Mouse (Mus musculus) heart, postnatal 0 days (tissue): ENCODE data around the gene Il3. TPM values are rescaled to one million over a fixed set of nuclear protein-coding genes. Genes with fewer than 3 reads are reported as not detected.

Experiments
- ATAC-seq: fragments of 200-750 bp; cut with Nextera tagmentation; 2 replicates; pipeline ENCODE4 v1.8.0; 2017; ENCODE audit warnings: low read depth, moderate number of reproducible peaks, moderate library complexity; ENCODE audit not compliant: insufficient read depth
- DNase-seq: peaks from one replicate; pipeline ENCODE4 v3.0.0-alpha.2; 2016; ENCODE audit warnings: low spot score
- H3K27ac ChIP-seq: fragments of 300-500 bp; sonication (generic); 2 replicates; pipeline ENCODE4 v1.5.1; 2014; ENCODE audit warnings: low read depth, mild to moderate bottlenecking
- H3K27me3 ChIP-seq: fragments of 300-500 bp; sonication (generic); 2 replicates; pipeline ENCODE4 v1.6.1; 2014; ENCODE audit warnings: low read length, mixed read lengths; ENCODE audit not compliant: control insufficient read depth, insufficient read depth
- H3K36me3 ChIP-seq: fragments of 300-500 bp; sonication (generic); replicated peaks from 2 replicates; pipeline ENCODE4 v1.6.1; 2014; ENCODE audit warnings: low read length, mixed read lengths; ENCODE audit not compliant: control insufficient read depth, insufficient read depth
- H3K4me1 ChIP-seq: fragments of 300-500 bp; sonication (generic); 2 replicates; pipeline ENCODE4 v1.6.1; 2014; ENCODE audit warnings: antibody characterized with exemption; ENCODE audit not compliant: control insufficient read depth, insufficient read depth
- H3K4me2 ChIP-seq: fragments of 300-500 bp; sonication (generic); 2 replicates; pipeline ENCODE4 v1.6.1; 2014; ENCODE audit warnings: low read depth, mild to moderate bottlenecking, low read length, moderate library complexity
- H3K4me3 ChIP-seq: fragments of 300-500 bp; sonication (generic); 2 replicates; pipeline ENCODE4 v1.5.1; 2014; ENCODE audit warnings: low read depth, low read length
- H3K9ac ChIP-seq: fragments of 300-500 bp; sonication (generic); replicated peaks from 2 replicates; pipeline ENCODE4 v1.6.1; 2014; ENCODE audit warnings: low read depth, low read length, mixed read lengths
- H3K9me3 ChIP-seq: fragments of 300-500 bp; sonication (generic); replicated peaks from 2 replicates; pipeline ENCODE4 v1.6.1; 2016; ENCODE audit warnings: low read length; ENCODE audit not compliant: control insufficient read depth
- CTCF ChIP-seq: IDR thresholded peaks from 2 replicates; pipeline ENCODE4 v1.5.1; 2016; ENCODE audit warnings: antibody characterized with exemption, control low read depth, low read depth
- EP300 ChIP-seq: IDR thresholded peaks from 2 replicates; pipeline ENCODE4 v1.6.1; 2016; ENCODE audit warnings: antibody characterized with exemption, low read depth
- WGBS: fragments of 180-500 bp; shearing (Covaris S2); extraction: QIAGEN DNeasy Blood & Tissue Kit; methylation state at CpG from one replicate; pipeline ENCODE4 v1.1.7; 2014; 5-methylcytosine and 5-hydroxymethylcytosine counted together
- polyA plus RNA-seq: library from polyadenylated mRNA; unstranded; fragments of >200 nt; fragmentation: Nextera tagmentation; extraction: Ambion mirVana; gene quantifications from 2 replicates; pipeline ENCODE4 v1.2.1, GENCODE M21; 2015
- total RNA-seq: library from RNA; depleted of rRNA; stranded (reverse); fragments of >200 nt; gene quantifications from 2 replicates; pipeline ENCODE4 v1.2.3, GENCODE M21; 2014; ENCODE audit warnings: low replicate concordance; rRNA removed

The Il3 gene
- total RNA-seq (not detected in 2 replicates), polyA plus RNA-seq (not detected in 2 replicates)

DNA sequence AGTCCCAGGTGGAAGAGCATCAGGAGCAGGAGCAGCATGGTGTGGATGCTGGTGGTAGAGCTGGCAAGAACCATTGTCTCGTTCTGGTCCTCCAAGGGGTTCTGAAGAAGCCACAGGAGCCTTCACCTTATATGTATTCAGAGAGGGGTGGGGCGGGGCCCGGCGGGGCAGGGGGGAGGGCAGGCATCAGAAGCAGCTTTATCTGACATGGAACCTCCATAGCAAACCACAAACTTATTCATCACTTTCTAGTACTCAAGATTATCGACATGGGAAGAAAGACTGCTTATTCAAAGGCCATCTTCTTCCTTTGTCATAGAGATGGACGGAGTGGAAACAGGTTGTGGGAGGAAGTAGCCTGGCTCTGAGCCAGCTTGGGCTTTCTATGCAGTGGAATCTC lies at the start of gene Il3:
TSS of gene Il3 (minus strand) at position 101 of the 400 bp plus-strand sequence.
- Histone ChIP-seq H3K27me3 (no peaks in the 10 kb centered on the region), H3K4me3 (no peak within 1 kb of the TSS), H3K27ac (no peak within 1 kb of the TSS), H3K4me1 (no peaks in the 10 kb centered on the region), H3K4me2 (no peak within 1 kb of the TSS), H3K36me3 (no peaks in the 10 kb centered on the region), H3K9ac (no peak within 1 kb of the TSS), H3K9me3 (no peaks in the 10 kb centered on the region)
- no peak for ATAC-seq
- TF ChIP-seq CTCF (no peak), EP300 (no peak)
- DNase-seq, result no peak
- WGBS, result 74% methylated on average over 6 of the region's 6 CpGs

DNA sequence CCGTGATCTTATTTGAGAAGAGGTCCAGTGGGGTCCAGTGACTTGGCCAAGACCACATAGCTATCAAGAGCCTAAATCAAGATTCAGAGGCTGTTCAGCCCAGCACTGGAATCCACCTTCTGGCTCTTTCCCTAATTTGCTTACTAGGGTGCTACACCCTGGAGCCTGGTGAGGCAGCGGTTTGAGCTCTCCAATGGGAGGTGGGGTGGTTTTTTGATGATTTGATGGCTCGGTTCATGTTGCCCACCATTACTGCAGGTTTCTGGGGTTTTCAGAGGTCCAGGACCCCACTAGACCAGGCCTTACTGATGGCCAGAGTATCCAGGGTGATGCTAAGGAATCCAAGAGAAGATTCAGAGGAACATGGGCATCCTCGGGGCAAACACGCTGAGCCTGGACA lies 48.3 kb upstream of the Il3 start:
- no peaks in the 10 kb centered on the region for H3K27me3 ChIP-seq
- H3K4me1 ChIP-seq, result peaks cover 8% of the 10 kb centered on the region; the same call in 1 of the 2 replicates
- no peaks in the 10 kb centered on the region for H3K9me3 ChIP-seq
- no peak overlapping the region for H3K4me3 ChIP-seq
- no peak overlapping the region for H3K4me2 ChIP-seq
- TF ChIP-seq CTCF (no peak), EP300 (no peak)
- no peak overlapping the region for H3K9ac ChIP-seq
- WGBS, result 86% methylated on average over 5 of the region's 5 CpGs
- H3K36me3 ChIP-seq, result no peaks in the 10 kb centered on the region
- ATAC-seq, result no peak
- no peak for DNase-seq
- no peak overlapping the region for H3K27ac ChIP-seq

DNA sequence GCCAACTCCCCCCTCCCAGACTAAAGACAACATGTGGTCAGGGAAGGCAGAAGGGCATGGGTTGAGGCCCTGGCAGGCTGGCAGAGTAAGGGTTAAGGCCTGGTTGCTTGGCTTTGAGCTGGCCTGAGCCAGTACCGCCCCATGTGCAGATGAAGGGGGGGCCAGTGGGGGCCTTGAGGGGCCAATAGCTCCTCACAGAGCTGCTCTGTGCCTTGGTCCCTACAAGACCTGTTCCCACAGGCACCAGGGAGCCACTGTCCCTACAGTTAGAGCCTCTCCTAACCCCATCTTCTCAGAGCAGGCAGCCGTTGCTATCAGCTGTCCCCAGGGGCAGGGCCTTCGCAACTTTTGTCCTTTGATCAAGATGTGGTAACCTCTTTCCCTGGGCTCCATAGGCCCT lies 47.7 kb upstream of the Il3 start:
- no peak for TF ChIP-seq EP300
- TF ChIP-seq CTCF, result no peak
- DNase-seq (no peak), ATAC-seq (no peak)
- H3K4me2 ChIP-seq, result no peak overlapping the region
- H3K4me1 ChIP-seq, result peaks cover 8% of the 10 kb centered on the region; the same call in 1 of the 2 replicates
- no peak overlapping the region for H3K4me3 ChIP-seq
- no peak overlapping the region for H3K27ac ChIP-seq
- H3K27me3 ChIP-seq, result no peaks in the 10 kb centered on the region
- no peak overlapping the region for H3K9ac ChIP-seq
- no peaks in the 10 kb centered on the region for H3K36me3 ChIP-seq
- no peaks in the 10 kb centered on the region for H3K9me3 ChIP-seq
- WGBS, result 27% methylated on average over 3 of the region's 3 CpGs

DNA sequence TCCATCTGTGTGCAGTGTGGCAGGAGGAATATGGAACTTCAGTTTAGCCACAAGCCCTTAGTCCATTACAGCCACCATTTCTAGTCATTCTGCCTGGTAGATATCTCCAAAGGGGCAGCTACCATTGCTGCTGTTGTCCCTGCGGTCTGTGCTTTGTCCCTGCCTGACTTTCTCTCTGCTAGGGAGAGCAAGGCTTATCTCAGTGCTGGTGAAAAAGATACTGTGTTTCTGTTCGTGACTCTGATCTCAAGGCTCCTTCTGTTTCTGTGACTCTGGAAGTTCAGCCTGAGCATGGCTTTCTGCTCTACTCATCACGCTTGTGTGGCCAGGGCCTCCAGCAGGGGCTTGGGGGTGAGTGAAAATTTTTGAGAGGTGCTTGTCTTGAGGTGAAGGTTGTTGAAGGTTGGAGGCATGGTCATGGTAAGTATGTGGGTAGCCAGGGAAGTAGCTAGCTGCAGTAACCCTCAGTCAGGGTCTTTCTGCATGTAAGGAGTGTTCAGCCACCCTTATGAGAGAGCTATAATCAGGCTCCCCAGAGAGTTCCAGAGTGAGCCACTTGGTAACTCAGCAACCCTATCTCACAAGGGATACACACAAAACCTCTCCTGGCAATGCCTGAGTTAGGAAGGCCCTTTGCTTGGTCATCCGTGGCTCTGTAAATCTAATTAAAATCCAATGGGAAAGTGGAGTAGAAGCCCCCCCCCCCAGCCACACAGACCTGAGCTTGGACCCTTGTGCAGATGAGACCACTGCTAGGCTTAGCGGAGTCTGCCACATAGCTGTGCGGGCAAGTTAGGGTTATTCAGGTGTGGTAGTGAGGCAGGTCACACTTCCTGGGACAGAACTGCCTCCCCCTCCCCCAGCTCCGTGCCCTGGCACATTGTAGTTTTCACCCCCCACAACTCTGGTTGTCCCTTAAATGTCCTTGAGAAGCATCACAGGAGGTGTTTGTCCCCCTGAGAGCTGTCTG lies 46.6 kb upstream of the Il3 start:
- Histone ChIP-seq H3K9ac (no peak overlapping the region), H3K4me2 (no peak overlapping the region), H3K4me1 (peaks cover 8% of the 10 kb centered on the region; the same call in 1 of the 2 replicates), H3K4me3 (no peak overlapping the region), H3K27me3 (no peaks in the 10 kb centered on the region), H3K27ac (no peak overlapping the region; the same call in 1 of the 2 replicates), H3K36me3 (no peaks in the 10 kb centered on the region), H3K9me3 (no peaks in the 10 kb centered on the region)
- ATAC-seq (no peak), DNase-seq (peak; percentile 17)
- TF ChIP-seq CTCF (no peak), EP300 (no peak)
- 51% methylated on average over 7 of the region's 7 CpGs for WGBS

DNA sequence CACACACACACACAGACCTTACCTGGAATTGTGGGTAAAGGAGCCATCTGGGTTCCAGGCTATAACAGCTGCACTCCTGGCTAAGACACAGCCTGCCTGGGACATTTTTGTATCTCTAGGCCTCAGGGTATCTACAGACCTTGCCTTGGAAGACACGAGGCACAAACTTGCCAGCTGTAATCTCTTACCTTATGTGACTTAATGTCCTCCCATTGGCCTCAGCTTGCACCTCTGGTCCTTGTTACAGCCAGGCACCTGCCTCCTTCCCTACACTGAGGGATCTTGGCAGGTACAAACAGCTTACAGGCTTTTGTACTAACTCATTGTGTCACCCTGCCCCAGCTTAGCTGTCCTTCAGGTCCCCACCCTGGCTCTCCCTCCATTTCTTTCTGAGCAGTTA lies 45.5 kb upstream of the Il3 start:
- 39% methylated on average over 1 of the region's 1 CpGs for WGBS
- no peak overlapping the region for H3K4me2 ChIP-seq
- TF ChIP-seq CTCF, result no peak
- TF ChIP-seq EP300, result no peak
- H3K4me1 ChIP-seq, result peaks cover 8% of the 10 kb centered on the region; the same call in 1 of the 2 replicates
- no peak for DNase-seq
- H3K9me3 ChIP-seq, result no peaks in the 10 kb centered on the region
- H3K36me3 ChIP-seq, result no peaks in the 10 kb centered on the region
- ATAC-seq, result no peak
- no peak overlapping the region for H3K9ac ChIP-seq
- no peak overlapping the region for H3K27ac ChIP-seq
- no peaks in the 10 kb centered on the region for H3K27me3 ChIP-seq
- no peak overlapping the region for H3K4me3 ChIP-seq
